Mouse (Mus musculus) right cerebral cortex, postnatal 14 days (tissue): ENCODE results near the gene Gipc3.

Source experiments
- DNase-seq: peaks from one replicate; pipeline ENCODE4 v3.0.0; 2022

Gene Gipc3

GRCm38 (mm10) chr10:81319741-81320549 lies 23.1 kb downstream of the Gipc3 start:
- DNase-seq, result no peak

- no peak for DNase-seq
These were observed 23.8 kb downstream of the Gipc3 start for GRCm38 (mm10) chr10:81319330-81319699.

- DNase-seq, result peak; percentile 52
These were observed 24.3 kb downstream of the Gipc3 start for GRCm38 (mm10) chr10:81318589-81319329.

GRCm38 (mm10) chr10:81317273-81317672 lies 25.8 kb downstream of the Gipc3 start:
- DNase-seq, result no peak

- DNase-seq, result no peak
These were observed 26.6 kb downstream of the Gipc3 start for GRCm38 (mm10) chr10:81316338-81317060.

GRCm38 (mm10) chr10:81315587-81315986 lies 27.5 kb downstream of the Gipc3 start:
- no peak for DNase-seq

DNA sequence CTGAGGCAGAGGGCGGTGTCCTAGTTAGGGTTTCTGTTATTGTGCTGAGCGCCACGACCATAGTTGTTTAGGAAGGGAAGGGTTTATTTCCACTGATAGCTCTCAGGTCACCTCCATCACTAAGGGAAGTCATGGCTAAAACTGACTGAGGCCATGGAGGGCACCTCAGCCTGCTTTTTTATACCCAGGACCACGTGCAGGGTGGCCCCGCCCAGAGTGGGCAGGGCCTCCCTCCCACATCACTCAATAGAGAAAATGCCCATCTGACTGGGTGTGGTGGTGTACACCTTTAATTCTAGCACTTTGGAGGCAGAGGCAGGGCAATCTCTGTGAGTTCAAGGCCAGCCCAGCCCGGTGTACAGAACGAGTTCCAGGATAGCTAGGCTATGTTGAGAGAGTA lies 28.9 kb downstream of the Gipc3 start:
- no peak for DNase-seq

DNA sequence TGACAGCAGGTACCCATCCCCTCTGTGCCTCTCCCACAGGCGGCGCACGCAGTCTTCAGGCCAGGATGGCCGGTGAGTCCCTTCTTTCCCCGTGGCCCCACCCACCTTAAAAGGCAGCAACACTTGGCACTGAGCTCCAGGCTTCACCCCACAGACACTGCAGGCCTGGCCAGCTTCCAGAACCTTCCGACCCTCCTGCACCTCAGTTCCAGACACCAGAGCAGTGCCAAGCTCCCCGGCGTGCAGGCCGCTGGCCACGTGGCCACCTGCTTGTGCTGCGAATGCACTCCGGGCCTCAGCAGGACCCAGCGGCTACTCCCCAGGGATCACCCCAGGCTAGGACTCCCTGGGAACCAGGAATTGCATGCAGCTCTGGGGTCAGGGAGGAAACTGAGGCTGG lies 29.5 kb downstream of the Gipc3 start:
- no peak for DNase-seq

DNA sequence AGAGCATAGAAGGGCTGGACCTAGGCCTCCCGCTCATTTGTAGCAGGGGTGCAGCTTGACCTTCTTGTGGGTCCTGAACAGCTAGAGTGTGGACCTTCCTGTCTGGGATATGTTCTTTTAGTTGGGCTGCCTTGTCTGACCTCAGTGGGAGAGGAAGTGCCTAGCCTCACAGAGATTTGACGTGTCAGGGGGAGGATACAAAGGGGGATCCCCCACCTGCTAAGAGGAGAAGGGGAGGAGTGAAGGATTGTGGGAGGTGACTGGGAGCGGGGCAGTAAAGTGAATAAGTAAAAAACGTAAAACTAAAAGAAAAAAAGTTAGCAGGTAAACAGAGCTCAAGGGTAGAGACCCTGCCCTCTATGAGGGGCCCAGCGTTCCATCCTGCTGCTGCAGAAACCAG lies 33.5 kb downstream of the Gipc3 start:
- no peak for DNase-seq

DNA sequence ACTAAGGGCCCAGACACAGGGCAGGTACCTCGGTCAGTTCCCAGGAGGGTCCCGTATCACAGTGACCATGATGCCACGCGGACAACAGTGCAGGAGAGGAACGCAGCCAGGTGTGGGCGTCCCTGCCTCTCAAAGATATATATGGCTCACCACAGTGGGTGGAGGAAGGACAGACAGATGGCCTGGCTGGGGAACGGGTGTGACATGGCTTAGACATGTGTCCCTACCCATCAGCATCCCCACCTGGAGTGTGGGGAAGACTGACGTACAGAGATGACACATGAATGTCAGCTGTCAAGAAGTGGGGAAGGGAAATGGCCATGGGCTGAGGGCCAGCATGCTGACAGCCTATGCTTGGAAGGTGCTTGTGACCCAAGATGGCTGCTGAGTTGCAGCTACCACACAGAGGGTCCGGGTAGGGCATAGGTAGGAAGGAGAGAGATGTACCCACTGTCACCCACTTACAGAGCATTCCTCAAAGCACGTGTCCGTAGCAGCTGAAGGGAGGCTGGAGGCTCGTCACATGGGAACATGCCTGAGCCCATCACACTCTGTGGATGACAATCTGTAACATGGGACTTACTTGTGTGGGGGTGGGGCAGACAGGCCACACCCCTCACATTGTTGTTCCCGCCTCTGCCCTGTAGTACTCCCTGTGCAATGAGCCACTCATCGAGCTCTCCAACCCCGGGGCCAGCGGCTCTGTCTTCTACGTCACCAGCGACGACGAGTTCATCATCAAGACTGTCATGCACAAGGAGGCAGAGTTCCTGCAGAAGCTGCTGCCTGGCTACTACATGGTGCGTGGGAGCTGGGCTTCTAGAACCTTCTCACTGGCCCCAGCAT lies 36.0 kb downstream of the Gipc3 start:
- DNase-seq, result no peak

GRCm38 (mm10) chr10:81306173-81306668 lies 36.8 kb downstream of the Gipc3 start:
- no peak for DNase-seq

GRCm38 (mm10) chr10:81305663-81306062 lies 37.4 kb downstream of the Gipc3 start:
- no peak for DNase-seq

DNA sequence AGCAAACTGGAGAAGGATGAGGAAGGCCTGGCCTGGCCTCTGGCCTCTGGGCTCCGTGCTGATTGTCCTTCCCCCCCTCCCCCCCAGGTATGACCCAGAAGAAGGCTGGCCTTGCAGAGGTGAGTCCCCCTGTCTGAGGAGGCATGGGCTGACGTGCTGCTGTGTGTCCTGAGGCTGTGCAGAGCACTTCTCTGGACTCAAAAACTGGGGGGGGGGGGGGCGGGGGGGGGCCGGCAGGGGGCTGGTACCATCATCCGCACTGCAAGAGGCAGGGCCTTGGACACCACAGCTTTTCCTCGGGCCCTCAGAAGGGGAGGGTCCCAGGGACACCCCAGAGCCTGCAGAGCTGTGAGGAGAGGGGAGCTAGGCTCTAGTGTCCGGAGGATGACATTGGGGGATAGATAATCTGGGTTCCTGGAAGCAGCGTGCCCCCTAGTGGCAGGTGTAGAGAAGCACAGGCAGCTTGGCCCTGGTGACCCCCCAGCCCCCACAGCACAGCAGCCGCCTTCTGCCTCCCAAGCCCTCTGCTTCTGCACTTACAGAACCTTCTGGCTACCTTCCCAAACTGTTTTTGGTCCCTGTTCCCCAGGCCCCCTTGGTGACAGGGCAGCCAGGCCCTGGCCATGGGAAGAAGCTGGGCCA lies 38.3 kb downstream of the Gipc3 start:
- no peak for DNase-seq

DNA sequence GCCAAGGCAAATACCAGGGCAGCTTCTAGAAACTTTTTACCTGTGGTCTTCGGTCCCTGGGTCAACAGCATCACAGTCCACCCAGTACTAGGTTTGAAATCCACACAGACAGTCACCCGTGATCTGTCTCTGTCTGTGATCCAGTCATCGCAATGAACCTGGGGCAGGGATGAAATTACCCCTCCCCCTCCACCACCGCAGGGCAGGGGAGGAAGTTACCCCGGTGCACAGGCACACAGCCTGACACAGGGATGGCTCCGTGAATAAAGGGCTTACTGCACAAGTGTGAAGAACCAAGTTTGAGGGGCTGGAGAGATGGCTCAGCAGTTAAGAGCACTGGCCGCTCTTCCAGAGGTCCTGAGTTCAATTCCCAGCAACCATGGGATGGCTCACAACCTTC lies 39.3 kb downstream of the Gipc3 start:
- no peak for DNase-seq

DNA sequence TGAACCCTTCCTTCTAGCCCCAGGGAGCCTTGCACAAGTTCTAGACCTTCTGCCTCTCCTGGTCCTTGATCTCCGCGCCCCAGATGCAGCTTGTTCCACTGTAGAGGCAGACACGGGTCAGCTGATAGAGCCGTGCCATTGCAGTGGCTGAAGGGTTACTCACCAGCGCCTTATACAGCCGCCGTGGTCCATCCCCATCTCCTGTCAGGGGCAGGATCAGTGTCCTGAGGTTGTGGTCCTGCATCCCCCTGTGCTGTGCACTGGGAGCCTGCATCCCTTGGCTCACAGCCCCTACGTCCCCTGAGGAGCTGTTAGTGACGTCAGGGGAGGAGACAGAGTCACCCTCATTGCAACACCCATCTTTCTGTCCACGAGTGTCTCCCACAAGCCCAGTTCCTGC lies 39.8 kb downstream of the Gipc3 start:
- DNase-seq, result no peak

GRCm38 (mm10) chr10:81302781-81303218 lies 40.3 kb downstream of the Gipc3 start:
- DNase-seq, result peak; percentile 62

- DNase-seq, result no peak
These were observed 40.8 kb downstream of the Gipc3 start for GRCm38 (mm10) chr10:81302288-81302687.

GRCm38 (mm10) chr10:81301321-81301720 lies 41.7 kb downstream of the Gipc3 start:
- no peak for DNase-seq

DNA sequence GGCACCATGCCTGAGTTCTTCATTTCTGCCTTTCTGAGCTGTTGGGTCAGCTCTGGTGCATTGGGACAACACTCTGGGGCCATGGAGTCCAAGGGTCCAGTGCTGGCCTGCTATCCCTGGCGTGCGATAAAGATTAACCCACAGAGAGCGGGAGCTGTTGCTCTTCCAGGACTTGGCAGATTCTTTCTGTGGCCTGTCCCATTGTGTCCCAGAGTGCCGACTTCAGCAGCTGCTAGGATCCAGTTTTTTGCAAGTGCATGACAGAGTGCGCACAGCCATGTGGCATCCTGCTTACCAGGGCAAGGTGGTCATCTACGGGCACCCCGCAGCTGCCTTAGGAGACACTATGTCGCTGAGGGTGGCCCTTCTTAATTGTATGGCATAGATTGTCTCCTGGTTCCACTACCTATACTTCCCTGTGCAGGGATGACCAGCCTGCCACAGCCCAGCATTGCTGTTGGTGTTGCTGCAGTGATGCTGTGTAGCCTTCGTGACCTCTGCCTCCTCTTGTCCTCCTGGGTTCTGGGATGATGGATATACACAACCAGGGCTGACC lies 42.6 kb downstream of the Gipc3 start:
- DNase-seq, result no peak

DNA sequence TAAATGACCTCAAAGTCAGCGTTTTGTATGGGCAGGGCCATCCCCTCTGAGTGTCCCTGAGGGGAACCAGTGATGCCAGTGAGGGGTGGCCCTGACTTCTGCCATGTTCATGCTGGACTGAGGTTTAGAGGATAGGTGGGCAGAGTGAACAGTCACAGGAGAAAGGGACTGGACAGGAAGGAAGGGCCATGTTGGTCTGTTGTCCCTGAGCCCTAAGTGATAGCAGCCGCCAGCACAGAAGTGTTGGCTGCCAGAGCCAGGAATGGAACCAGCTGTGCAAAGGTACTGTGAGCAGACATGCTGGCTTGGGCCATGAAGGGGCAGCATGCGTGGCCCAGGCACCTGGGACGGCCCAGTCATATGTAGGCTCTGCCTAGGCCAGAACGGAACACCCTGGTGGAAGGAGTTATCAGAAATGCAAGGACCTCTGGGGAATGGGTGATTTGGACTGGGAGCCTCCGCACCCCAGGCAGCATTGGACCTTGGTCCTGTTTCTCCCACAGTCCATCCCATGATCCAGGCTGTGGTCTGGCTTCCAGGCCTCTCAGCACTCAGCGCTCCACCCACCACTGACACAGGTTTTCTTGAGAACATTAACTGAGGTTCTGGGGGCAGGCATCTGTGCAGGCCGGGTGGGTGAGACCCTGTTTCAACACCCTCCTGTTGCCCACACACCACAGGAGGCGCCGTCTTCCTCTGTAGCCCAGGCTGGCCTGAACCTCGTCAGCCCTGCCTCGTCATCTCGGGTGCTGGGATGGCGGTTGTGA lies 43.3 kb downstream of the Gipc3 start:
- DNase-seq, result no peak
